Comparison of ENCODE assay signal across 19 mouse cellular contexts in genomic region chr10:77091538-77092097, GRCm38 (mm10). TPM values are rescaled to one million over a fixed set of nuclear protein-coding genes. Genes with fewer than 3 reads are reported as not detected.
DNase-seq lines count a peak whose midpoint lies in the region; ATAC-seq lines count a peak whose summit lies in the region.
"Had no signal": no experiment of that assay in that cellular context is flagged by ENCODE, and none has a peak within 500 bp of the region (broad histone marks: within the 10 kb centered on the region; RNA-seq: fewer than 3 reads in every experiment).

No protein-coding gene starts in this region.

- H3K36me3 ChIP-seq in liver, embryonic 11.5 days (ENCODE audit: control insufficient read depth, insufficient read depth, low read length) = peaks cover 14% of the 10 kb centered on the region
- H3K36me3 ChIP-seq in liver, embryonic 15.5 days (replicated peaks) = peaks cover 25% of the 10 kb centered on the region
- no peaks in the 10 kb centered on the region for H3K36me3 ChIP-seq in midbrain, embryonic 16.5 days (ENCODE audit: control insufficient read depth, insufficient read depth, low read length)

- WGBS in liver, embryonic 11.5 days = 61% methylated on average over 4 of the region's 4 CpGs
- WGBS in liver, embryonic 15.5 days (ENCODE audit: insufficient replicate concordance) = 45% methylated on average over 4 of the region's 4 CpGs
- WGBS in midbrain, embryonic 16.5 days = 85% methylated on average over 4 of the region's 4 CpGs

- peak; percentile 68 for ATAC-seq in liver, embryonic 11.5 days (replicated peaks; ENCODE audit: low FRiP score)
- peak; percentile 86 for ATAC-seq in liver, embryonic 15.5 days (ENCODE audit: insufficient read depth)
- no peak for ATAC-seq in midbrain, embryonic 16.5 days
- ATAC-seq: activated CD4-positive, CD25-positive, alpha-beta regulatory T cell, adult 4 months; forebrain, embryonic 13.5 days; forebrain, postnatal 0 days; Patski had no signal

- no peak overlapping the region for H3K4me2 ChIP-seq in liver, embryonic 11.5 days
- no peak overlapping the region for H3K4me2 ChIP-seq in liver, embryonic 15.5 days
- H3K4me2 ChIP-seq in midbrain, embryonic 16.5 days (ENCODE audit: low read length) = no peak overlapping the region
- H3K4me2 ChIP-seq: forebrain, embryonic 13.5 days; heart, embryonic 12.5 days had no signal

- H3K4me1 ChIP-seq in liver, embryonic 11.5 days (replicated peaks; ENCODE audit: control insufficient read depth, insufficient read depth, low read length) = peaks cover 21% of the 10 kb centered on the region
- H3K4me1 ChIP-seq in liver, embryonic 15.5 days (replicated peaks) = peaks cover 24% of the 10 kb centered on the region
- H3K4me1 ChIP-seq in midbrain, embryonic 16.5 days (ENCODE audit: control insufficient read depth, insufficient read depth, low read length) = no peaks in the 10 kb centered on the region

- H3K4me3 ChIP-seq in liver, embryonic 11.5 days (ENCODE audit: low read depth, low read length) = no peak overlapping the region
- no peak overlapping the region for H3K4me3 ChIP-seq in liver, embryonic 15.5 days (replicated peaks)
- no peak overlapping the region for H3K4me3 ChIP-seq in midbrain, embryonic 16.5 days (ENCODE audit: low read depth, low read length)
- H3K4me3 ChIP-seq: forebrain, embryonic 13.5 days; gastrocnemius, adult 2 months; heart, embryonic 12.5 days; hindbrain, embryonic 10.5 days had no signal

- peak; percentile 28 for DNase-seq in kidney, adult 9 months
- DNase-seq in kidney, adult 8-10 months = no peak
- no peak for DNase-seq in liver, embryonic 11.5 days (ENCODE audit: low spot score)
- DNase-seq in layer of hippocampus, adult 8-10 months (ENCODE audit: low spot score in 2 of 2) = no peak
- DNase-seq in embryo, embryonic 11 days = no peak
- DNase-seq: adrenal gland, postnatal 14 days; cerebellum, adult 11-12 months; cerebellum, adult 9-10 months; cerebellum, postnatal 25 days; forebrain, postnatal 0 days; gastrocnemius, adult 2 months; gastrocnemius, postnatal 25 days had no signal

- no peaks in the 10 kb centered on the region for H3K27me3 ChIP-seq in liver, embryonic 11.5 days (replicated peaks; ENCODE audit: control insufficient read depth, insufficient read depth, low read length)
- no peaks in the 10 kb centered on the region for H3K27me3 ChIP-seq in liver, embryonic 15.5 days
- no peaks in the 10 kb centered on the region for H3K27me3 ChIP-seq in midbrain, embryonic 16.5 days (ENCODE audit: control insufficient read depth, insufficient read depth, low read depth, low read length)
- H3K27me3 ChIP-seq: forebrain, embryonic 13.5 days; heart, embryonic 12.5 days; Patski had no signal

- no peak overlapping the region for H3K9ac ChIP-seq in liver, embryonic 11.5 days (ENCODE audit: low read depth, low read length)
- H3K9ac ChIP-seq in liver, embryonic 15.5 days = no peak overlapping the region
- no peak overlapping the region for H3K9ac ChIP-seq in midbrain, embryonic 16.5 days (ENCODE audit: low read depth, low read length)
- H3K9ac ChIP-seq: forebrain, embryonic 13.5 days; forebrain, postnatal 0 days; heart, embryonic 12.5 days had no signal

- H3K9me3 ChIP-seq in liver, embryonic 11.5 days (ENCODE audit: control insufficient read depth, low read length) = peaks cover 3% of the 10 kb centered on the region; the same call in 1 of the 2 replicates
- no peaks in the 10 kb centered on the region for H3K9me3 ChIP-seq in liver, embryonic 15.5 days (replicated peaks)
- H3K9me3 ChIP-seq in midbrain, embryonic 16.5 days (replicated peaks; ENCODE audit: control insufficient read depth, low read length, poor library complexity, severe bottlenecking) = no peaks in the 10 kb centered on the region

- peak overlapping the region; percentile 56 for H3K27ac ChIP-seq in liver, embryonic 11.5 days (ENCODE audit: low read depth, low read length)
- H3K27ac ChIP-seq in liver, embryonic 15.5 days (replicated peaks) = peak overlapping the region; percentile 75
- no peak overlapping the region for H3K27ac ChIP-seq in midbrain, embryonic 16.5 days (ENCODE audit: low read length)
- H3K27ac ChIP-seq: forebrain, embryonic 13.5 days; gastrocnemius, adult 2 months; hindbrain, embryonic 10.5 days had no signal

RNA-seq across cellular contexts. Expression of gene Slc19a1, which starts 59.6 kb away (rescaled TPM):
- 57.1 and 63.5 TPM in 2 replicates for polyA plus RNA-seq in liver, embryonic 11.5 days (2014; fragmentation: Nextera tagmentation; extraction: Ambion mirVana)
- polyA plus RNA-seq in liver, embryonic 15.5 days (2015; fragmentation: Nextera tagmentation; extraction: Ambion mirVana) = 14.0 and 16.4 TPM in 2 replicates
- 10 to 100 TPM; 17.4 to 28.6 (median 22.8) TPM for total RNA-seq in layer of hippocampus, adult 8-10 months (2022)
- 44.2 and 44.4 TPM in 2 replicates for polyA plus RNA-seq in midbrain, embryonic 16.5 days (2015; fragmentation: Nextera tagmentation; extraction: Ambion mirVana)
